Mouse (Mus musculus) c-Kit-negative CD71-positive TER-119-positive erythroid progenitor cells, embryonic 14.5 days (primary cell): ENCODE data around the gene Cmss1.

Source experiments
- DNase-seq: peaks from one replicate; pipeline ENCODE4 v3.0.0-alpha.2; 2013; ENCODE audit warnings: low read depth, low spot score

Gene Cmss1

GRCm38 (mm10) chr16:57389566-57390251 lies 217.0 kb downstream of the Cmss1 start:
- no peak for DNase-seq

- no peak for DNase-seq
Observed at GRCm38 (mm10) chr16:57384274-57384673, 222.4 kb downstream of the Cmss1 start.

GRCm38 (mm10) chr16:57383266-57383971 lies 223.2 kb downstream of the Cmss1 start:
- no peak for DNase-seq

GRCm38 (mm10) chr16:57378631-57379330 lies 227.9 kb downstream of the Cmss1 start:
- no peak for DNase-seq

- no peak for DNase-seq
Observed at GRCm38 (mm10) chr16:57375248-57375837, 231.3 kb downstream of the Cmss1 start.

- no peak for DNase-seq
Observed at GRCm38 (mm10) chr16:57372156-57372555, 234.5 kb downstream of the Cmss1 start.

- no peak for DNase-seq
Observed at GRCm38 (mm10) chr16:57369846-57370496, 236.7 kb downstream of the Cmss1 start.

- DNase-seq = no peak
Observed at GRCm38 (mm10) chr16:57366941-57367694, 239.5 kb downstream of the Cmss1 start.

- no peak for DNase-seq
Observed at GRCm38 (mm10) chr16:57366141-57366540, 240.5 kb downstream of the Cmss1 start.

GRCm38 (mm10) chr16:57364498-57364897 lies 242.2 kb downstream of the Cmss1 start:
- DNase-seq = no peak

GRCm38 (mm10) chr16:57362679-57363401 lies 243.8 kb downstream of the Cmss1 start:
- DNase-seq = no peak

GRCm38 (mm10) chr16:57360785-57361184 lies 245.9 kb downstream of the Cmss1 start:
- no peak for DNase-seq

- DNase-seq = no peak
Observed at GRCm38 (mm10) chr16:57359251-57359650, 247.4 kb downstream of the Cmss1 start.

- DNase-seq = no peak
Observed at GRCm38 (mm10) chr16:57357011-57357410, 249.7 kb downstream of the Cmss1 start.

GRCm38 (mm10) chr16:57356454-57356853 lies 250.2 kb downstream of the Cmss1 start:
- no peak for DNase-seq

- DNase-seq = no peak
Observed at GRCm38 (mm10) chr16:57353932-57354331, 252.7 kb downstream of the Cmss1 start.

- DNase-seq = no peak
Observed at GRCm38 (mm10) chr16:57353166-57353721, 253.4 kb downstream of the Cmss1 start.

GRCm38 (mm10) chr16:57352751-57353150 lies 253.9 kb downstream of the Cmss1 start, which contains the start of gene Filip1l:
Gene Filip1l (plus strand): TSS chr16:57353093.
- no peak for DNase-seq

GRCm38 (mm10) chr16:57349689-57350088 lies 257.0 kb downstream of the Cmss1 start:
- DNase-seq = no peak

- DNase-seq = no peak
Observed at GRCm38 (mm10) chr16:57349039-57349438, 257.6 kb downstream of the Cmss1 start.
